Mouse (Mus musculus) cerebellum, postnatal 14 days (tissue): ENCODE data around the gene Casc1.

Experiments used
- DNase-seq, 2 experiments: peaks; one replicate each; pipeline ENCODE4 v3.0.0; 2021; ENCODE audit warnings: mixed read lengths in 2 of 2

Casc1 gene

GRCm38 (mm10) chr6:145202432-145203125 lies 8.2 kb downstream of the Casc1 start:
- no peak for DNase-seq

GRCm38 (mm10) chr6:145197949-145198686 lies 12.7 kb downstream of the Casc1 start:
- DNase-seq = no peak

GRCm38 (mm10) chr6:145193446-145193845 lies 17.4 kb downstream of the Casc1 start:
- no peak for DNase-seq

- no peak for DNase-seq
These were observed 17.8 kb downstream of the Casc1 start for GRCm38 (mm10) chr6:145193038-145193437.

GRCm38 (mm10) chr6:145187093-145188088 lies 23.4 kb downstream of the Casc1 start:
- peak; percentile 60 to 65 for DNase-seq

- peak; percentile 13 to 59 for DNase-seq
These were observed 24.7 kb downstream of the Casc1 start for GRCm38 (mm10) chr6:145186096-145186495.

GRCm38 (mm10) chr6:145182044-145182443 lies 28.8 kb downstream of the Casc1 start:
- no peak for DNase-seq

GRCm38 (mm10) chr6:145179665-145180064 lies 31.1 kb downstream of the Casc1 start:
- DNase-seq = peak; percentile 43 to 73

GRCm38 (mm10) chr6:145176474-145176873 lies 34.3 kb downstream of the Casc1 start:
- no peak for DNase-seq

- no peak for DNase-seq
These were observed 35.2 kb downstream of the Casc1 start for GRCm38 (mm10) chr6:145175571-145175981.

GRCm38 (mm10) chr6:145173781-145174191 lies 37.0 kb downstream of the Casc1 start:
- DNase-seq = peak; percentile 55 to 70

- DNase-seq = no peak
These were observed 38.8 kb downstream of the Casc1 start for GRCm38 (mm10) chr6:145171892-145172606.

GRCm38 (mm10) chr6:145160581-145160980 lies 50.2 kb downstream of the Casc1 start:
- no peak for DNase-seq

- no peak for DNase-seq
These were observed 52.2 kb downstream of the Casc1 start for GRCm38 (mm10) chr6:145158619-145159018.

GRCm38 (mm10) chr6:145149054-145149453 lies 61.8 kb downstream of the Casc1 start:
- no peak for DNase-seq

GRCm38 (mm10) chr6:145147716-145148115 lies 63.1 kb downstream of the Casc1 start:
- no peak for DNase-seq

GRCm38 (mm10) chr6:145145173-145145572 lies 65.6 kb downstream of the Casc1 start:
- DNase-seq = no peak

GRCm38 (mm10) chr6:145141827-145142226 lies 69.0 kb downstream of the Casc1 start:
- DNase-seq = no peak

- DNase-seq = no peak
These were observed 70.1 kb downstream of the Casc1 start for GRCm38 (mm10) chr6:145140706-145141105.

- DNase-seq = no peak
These were observed 70.9 kb downstream of the Casc1 start for GRCm38 (mm10) chr6:145139776-145140475.

- DNase-seq = no peak
These were observed 71.6 kb downstream of the Casc1 start for GRCm38 (mm10) chr6:145139236-145139635.

- DNase-seq = no peak
These were observed 74.0 kb downstream of the Casc1 start for GRCm38 (mm10) chr6:145136831-145137230.
